ENCODE assay signal across 18 mouse cellular contexts in the genomic region with DNA sequence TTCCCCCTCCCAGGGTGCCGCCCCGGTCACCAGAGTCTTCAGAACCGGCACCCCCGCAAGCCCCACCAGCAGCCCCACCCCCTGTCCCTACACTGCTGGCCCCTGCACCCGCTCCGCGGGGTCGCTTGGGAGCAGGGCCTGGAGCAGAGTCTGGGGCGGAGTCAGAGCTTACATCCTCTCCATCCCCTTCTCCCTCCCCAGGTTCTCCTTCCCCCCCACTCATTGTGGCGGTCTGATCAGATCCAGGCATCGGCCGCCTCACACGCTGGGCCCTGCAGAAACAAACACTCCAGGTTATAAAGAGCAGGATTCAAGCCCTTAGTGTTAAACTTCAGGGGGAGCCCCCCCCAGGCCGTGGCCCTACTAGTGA. TPM values are rescaled to one million over a fixed set of nuclear protein-coding genes. Genes with fewer than 3 reads are reported as not detected.
DNase-seq lines count a peak whose midpoint lies in the region; ATAC-seq lines count a peak whose summit lies in the region.
"Had no signal": no experiment of that assay in that cellular context is flagged by ENCODE, and none has a peak within 500 bp of the region (broad histone marks: within the 10 kb centered on the region; RNA-seq: fewer than 3 reads in every experiment).

No protein-coding gene starts in this region.

- intact Hi-C loops in heart, postnatal 14 days (cut with DNase I): loop anchor here (5.0 kb wide), 1 partner anchor 65 kb away; a partner anchor contains a TSS

- 0 out of 2 replicates have a peak overlapping the region, but pooled peaks have one; percentile 28 for H3K9ac ChIP-seq in midbrain, embryonic 13.5 days (replicated peaks)
- H3K9ac ChIP-seq in midbrain, embryonic 16.5 days (ENCODE audit: low read depth, low read length): no peak overlapping the region
- H3K9ac ChIP-seq: embryonic facial prominence, embryonic 13.5 days; heart, embryonic 15.5 days; hindbrain, embryonic 12.5 days; limb, embryonic 13.5 days; liver, embryonic 14.5 days; neural tube, embryonic 15.5 days had no signal

- peak; percentile 23 for DNase-seq in cerebellum, adult 9-10 months
- DNase-seq in cerebellum, postnatal 4 days (ENCODE audit: low spot score in 2 of 2): no peak
- DNase-seq in heart, embryonic 10.5 days (ENCODE audit: low spot score): peak; percentile 72
- DNase-seq in heart, postnatal 14 days: no peak
- DNase-seq in spleen, postnatal 10 days (ENCODE audit: low spot score in 2 of 2): no peak
- DNase-seq: heart, adult 18-20 months; right cerebral cortex, postnatal 25 days had no signal

- no peaks in the 10 kb centered on the region for H3K27me3 ChIP-seq in heart, embryonic 10.5 days (ENCODE audit: insufficient read depth, poor library complexity, severe bottlenecking)
- H3K27me3 ChIP-seq in midbrain, embryonic 13.5 days: no peaks in the 10 kb centered on the region
- no peaks in the 10 kb centered on the region for H3K27me3 ChIP-seq in midbrain, embryonic 16.5 days (ENCODE audit: control insufficient read depth, insufficient read depth, low read depth, low read length)
- H3K27me3 ChIP-seq: embryonic facial prominence, embryonic 13.5 days; heart, embryonic 15.5 days; hindbrain, embryonic 12.5 days; limb, embryonic 13.5 days; neural tube, embryonic 15.5 days; Patski had no signal

- H3K36me3 ChIP-seq in heart, embryonic 10.5 days: peaks cover 28% of the 10 kb centered on the region
- peaks cover 39% of the 10 kb centered on the region for H3K36me3 ChIP-seq in midbrain, embryonic 13.5 days
- peaks cover 9% of the 10 kb centered on the region; the same call in 1 of the 2 replicates for H3K36me3 ChIP-seq in midbrain, embryonic 16.5 days (ENCODE audit: control insufficient read depth, insufficient read depth, low read length)

- H3K27ac ChIP-seq in heart, embryonic 10.5 days: no peak overlapping the region
- peak overlapping the region; percentile 19; the same call in 1 of the 2 replicates for H3K27ac ChIP-seq in midbrain, embryonic 13.5 days
- H3K27ac ChIP-seq in midbrain, embryonic 16.5 days (ENCODE audit: low read length): no peak overlapping the region
- H3K27ac ChIP-seq: embryonic facial prominence, embryonic 13.5 days; heart, embryonic 15.5 days; hindbrain, embryonic 12.5 days; kidney, postnatal 0 days; limb, embryonic 13.5 days; liver, embryonic 14.5 days; neural tube, embryonic 15.5 days had no signal

- H3K4me2 ChIP-seq in midbrain, embryonic 13.5 days (replicated peaks): no peak overlapping the region
- H3K4me2 ChIP-seq in midbrain, embryonic 16.5 days (ENCODE audit: low read length): no peak overlapping the region
- H3K4me2 ChIP-seq: embryonic facial prominence, embryonic 13.5 days; heart, embryonic 15.5 days; hindbrain, embryonic 12.5 days; limb, embryonic 13.5 days; neural tube, embryonic 15.5 days had no signal

- H3K9me3 ChIP-seq in heart, embryonic 10.5 days: peaks cover 6% of the 10 kb centered on the region; the same call in 1 of the 2 replicates
- H3K9me3 ChIP-seq in midbrain, embryonic 13.5 days: no peaks in the 10 kb centered on the region
- H3K9me3 ChIP-seq in midbrain, embryonic 16.5 days (replicated peaks; ENCODE audit: control insufficient read depth, low read length, poor library complexity, severe bottlenecking): no peaks in the 10 kb centered on the region
- H3K9me3 ChIP-seq: heart, embryonic 15.5 days; neural tube, embryonic 15.5 days had no signal

- 89% methylated on average over 14 of the region's 14 CpGs for WGBS in heart, embryonic 10.5 days
- 95% methylated on average over 14 of the region's 14 CpGs for WGBS in midbrain, embryonic 13.5 days
- WGBS in midbrain, embryonic 16.5 days: 92% methylated on average over 13 of the region's 14 CpGs

- H3K4me1 ChIP-seq in heart, embryonic 10.5 days: peaks cover 41% of the 10 kb centered on the region
- peaks cover 44% of the 10 kb centered on the region for H3K4me1 ChIP-seq in midbrain, embryonic 13.5 days (replicated peaks)
- H3K4me1 ChIP-seq in midbrain, embryonic 16.5 days (ENCODE audit: control insufficient read depth, insufficient read depth, low read length): peaks cover 32% of the 10 kb centered on the region

- no peak for ATAC-seq in midbrain, embryonic 13.5 days
- no peak for ATAC-seq in midbrain, embryonic 16.5 days
- no peak for ATAC-seq in frontal cortex, adult (ENCODE audit: low TSS enrichment)
- ATAC-seq: Patski had no signal

- H3K4me3 ChIP-seq in heart, embryonic 10.5 days: 0 out of 2 replicates have a peak overlapping the region, but pooled peaks have one; percentile 90
- no peak overlapping the region for H3K4me3 ChIP-seq in midbrain, embryonic 13.5 days (replicated peaks)
- H3K4me3 ChIP-seq in midbrain, embryonic 16.5 days (ENCODE audit: low read depth, low read length): no peak overlapping the region
- H3K4me3 ChIP-seq: embryonic facial prominence, embryonic 13.5 days; heart, embryonic 15.5 days; hindbrain, embryonic 12.5 days; limb, embryonic 13.5 days; neural tube, embryonic 15.5 days had no signal

RNA-seq across cellular contexts. Expression of a gene that starts 2.1 kb away (rescaled TPM):
- polyA plus RNA-seq in heart, embryonic 10.5 days (2016; fragmentation: Nextera tagmentation; extraction: Ambion mirVana): 14.4 and 15.8 TPM in 2 replicates
- 10 to 100 TPM; 12.2 to 14.6 TPM for total RNA-seq in heart, postnatal 14 days (2021)
- 20.1 and 24.3 TPM in 2 replicates for polyA plus RNA-seq in midbrain, embryonic 13.5 days (2015; fragmentation: Nextera tagmentation; extraction: Ambion mirVana)
- polyA plus RNA-seq in midbrain, embryonic 16.5 days (2015; fragmentation: Nextera tagmentation; extraction: Ambion mirVana): 17.9 and 18.2 TPM in 2 replicates

RNA-seq across cellular contexts. Expression of a gene that starts 5.5 kb away (rescaled TPM):
- 32.4 and 36.4 TPM in 2 replicates for polyA plus RNA-seq in heart, embryonic 10.5 days (2016; fragmentation: Nextera tagmentation; extraction: Ambion mirVana)
- total RNA-seq in heart, postnatal 14 days (2021): 10 to 100 TPM; 80.6 to 88.2 TPM
- polyA plus RNA-seq in midbrain, embryonic 13.5 days (2015; fragmentation: Nextera tagmentation; extraction: Ambion mirVana): 80.5 and 91.7 TPM in 2 replicates
- 60.1 and 61.3 TPM in 2 replicates for polyA plus RNA-seq in midbrain, embryonic 16.5 days (2015; fragmentation: Nextera tagmentation; extraction: Ambion mirVana)

RNA-seq across cellular contexts. Expression of a gene that starts 9.1 kb away (rescaled TPM):
- 160 and 180 TPM in 2 replicates for polyA plus RNA-seq in heart, embryonic 10.5 days (2016; fragmentation: Nextera tagmentation; extraction: Ambion mirVana)
- total RNA-seq in heart, postnatal 14 days (2021): 10 to 100 TPM; 63.2 to 63.3 TPM
- polyA plus RNA-seq in midbrain, embryonic 13.5 days (2015; fragmentation: Nextera tagmentation; extraction: Ambion mirVana): 176 and 180 TPM in 2 replicates
- polyA plus RNA-seq in midbrain, embryonic 16.5 days (2015; fragmentation: Nextera tagmentation; extraction: Ambion mirVana): 163 and 175 TPM in 2 replicates

RNA-seq across cellular contexts. Expression of a gene that starts 9.2 kb away (rescaled TPM):
- 31.4 and 40.6 TPM in 2 replicates for polyA plus RNA-seq in heart, embryonic 10.5 days (2016; fragmentation: Nextera tagmentation; extraction: Ambion mirVana)
- total RNA-seq in heart, postnatal 14 days (2021): 10 to 100 TPM; 41.9 to 44.7 TPM
- polyA plus RNA-seq in midbrain, embryonic 13.5 days (2015; fragmentation: Nextera tagmentation; extraction: Ambion mirVana): 57.9 and 62.7 TPM in 2 replicates
- polyA plus RNA-seq in midbrain, embryonic 16.5 days (2015; fragmentation: Nextera tagmentation; extraction: Ambion mirVana): 54.0 and 55.9 TPM in 2 replicates

RNA-seq across cellular contexts. Expression of a gene that starts 16.8 kb away (rescaled TPM):
- 0.38 and 1.0 TPM in 2 replicates for polyA plus RNA-seq in heart, embryonic 10.5 days (2016; fragmentation: Nextera tagmentation; extraction: Ambion mirVana)
- total RNA-seq in heart, postnatal 14 days (2021): 1 to 10 TPM; 1.5 to 2.7 TPM
- 2.1 and 2.5 TPM in 2 replicates for polyA plus RNA-seq in midbrain, embryonic 13.5 days (2015; fragmentation: Nextera tagmentation; extraction: Ambion mirVana)
- 3.6 and 4.4 TPM in 2 replicates for polyA plus RNA-seq in midbrain, embryonic 16.5 days (2015; fragmentation: Nextera tagmentation; extraction: Ambion mirVana)

Comparison
In these comparisons a context has a peak if more than half of its experiments do, and no peak if none do; other contexts are left out.
1. DNase-seq: peak in cerebellum, adult 9-10 months (single experiment) and heart, embryonic 10.5 days (single experiment); none in cerebellum, postnatal 4 days (0 of 2), heart, postnatal 14 days (0 of 2) and spleen, postnatal 10 days (0 of 2).